Mouse (Mus musculus): ENCODE data around the gene Dnah5. TPM values are rescaled to one million over a fixed set of nuclear protein-coding genes. Genes with fewer than 3 reads are reported as not detected.

Gene Dnah5
- total and polyA plus RNA-seq, 3 experiments: 0.03 to 0.18 TPM; not detected in 1

DNA sequence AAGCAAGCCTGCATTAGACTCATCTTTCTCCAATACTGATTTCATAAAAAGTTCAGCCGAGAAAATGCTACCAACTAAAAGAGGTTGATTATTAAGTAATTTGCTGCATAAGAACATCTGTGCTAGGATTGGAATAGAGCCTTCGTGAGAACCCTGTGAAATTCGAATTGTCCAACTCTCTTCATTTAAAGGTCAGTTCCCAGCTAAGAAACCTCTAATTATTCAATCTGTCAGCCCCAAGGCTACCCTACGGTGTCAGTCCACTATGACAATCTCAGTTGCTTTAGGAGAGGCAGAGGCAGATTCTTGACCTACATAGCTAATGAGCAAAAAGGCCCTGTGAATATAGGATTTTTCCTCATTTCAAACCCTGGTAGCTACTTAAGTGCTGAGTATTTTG lies 191.9 kb downstream of the Dnah5 start:
- TF ChIP-seq POLR2A (IDR thresholded peaks at IDR 0.05; ENCODE audit: insufficient read depth, low read depth, low read length) (no peak), EP300 (IDR thresholded peaks at IDR 0.05; ENCODE audit: insufficient read depth, low read depth, low read length) (no peak), CTCF (IDR thresholded peaks at IDR 0.05) (no peak)
- 67% methylated on average over 4 of the region's 4 CpGs for WGBS
- H3K4me3 ChIP-seq: no peak overlapping the region
- H3K27ac ChIP-seq: no peak overlapping the region
- no peaks in the 10 kb centered on the region for H3K36me3 ChIP-seq (ENCODE audit: control insufficient read depth, insufficient read depth, low read length)
- no peaks in the 10 kb centered on the region for H3K27me3 ChIP-seq (ENCODE audit: control insufficient read depth, insufficient read depth, low read length)
- H3K4me1 ChIP-seq (ENCODE audit: control insufficient read depth, insufficient read depth, low read length): no peaks in the 10 kb centered on the region
- H3K9ac ChIP-seq (ENCODE audit: low read depth, low read length): no peak overlapping the region
- intact Hi-C loops (cut with DNase I): no loop called here
- H3K79me2 ChIP-seq (replicated peaks; ENCODE audit: control insufficient read depth, insufficient read depth, low read length): no peaks in the 10 kb centered on the region
- DNase-seq: no peak

DNA sequence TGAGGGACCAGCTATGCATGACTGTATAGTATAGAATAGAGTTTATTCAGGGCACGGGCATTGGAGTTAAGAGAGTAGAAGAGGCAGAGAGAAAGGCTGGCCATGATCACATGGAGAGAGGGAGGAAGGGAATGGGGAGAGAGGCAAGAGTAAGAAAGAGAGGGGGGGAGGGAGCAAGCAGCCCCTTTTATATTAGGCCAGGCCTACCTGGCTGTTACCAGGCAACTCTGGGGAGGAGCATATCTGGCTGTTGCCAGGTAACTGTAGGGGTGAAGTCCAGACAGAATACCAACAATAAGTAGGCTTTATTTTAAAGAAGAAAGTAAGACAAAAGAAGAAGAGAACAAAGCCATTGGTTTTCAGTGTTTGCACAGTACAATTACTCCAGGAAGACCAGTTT lies 194.9 kb downstream of the Dnah5 start:
- 71% methylated on average over 1 of the region's 1 CpGs for WGBS
- intact Hi-C loops (cut with DNase I): no loop called here

GRCm38 (mm10) chr15:28399258-28399657 lies 195.7 kb downstream of the Dnah5 start:
- no peak for TF ChIP-seq POLR2A (IDR thresholded peaks at IDR 0.05; ENCODE audit: insufficient read depth, low read depth, low read length)
- intact Hi-C loops (cut with DNase I): no loop called here
- Histone ChIP-seq H3K4me1 (ENCODE audit: control insufficient read depth, insufficient read depth, low read length) (no peaks in the 10 kb centered on the region), H3K79me2 (replicated peaks; ENCODE audit: control insufficient read depth, insufficient read depth, low read length) (no peaks in the 10 kb centered on the region), H3K27ac (no peak overlapping the region), H3K9ac (ENCODE audit: low read depth, low read length) (no peak overlapping the region), H3K4me3 (no peak overlapping the region), H3K36me3 (ENCODE audit: control insufficient read depth, insufficient read depth, low read length) (no peaks in the 10 kb centered on the region), H3K27me3 (ENCODE audit: control insufficient read depth, insufficient read depth, low read length) (no peaks in the 10 kb centered on the region)
- 87% methylated on average over 8 of the region's 8 CpGs for WGBS
- DNase-seq: no peak

More for the DNA sequence above, 194.9 kb downstream of the Dnah5 start:
- TF ChIP-seq EP300 (IDR thresholded peaks at IDR 0.05; ENCODE audit: insufficient read depth, low read depth, low read length) (no peak), POLR2A (IDR thresholded peaks at IDR 0.05; ENCODE audit: insufficient read depth, low read depth, low read length) (no peak), CTCF (IDR thresholded peaks at IDR 0.05) (no peak)
- Histone ChIP-seq H3K27ac (no peak overlapping the region), H3K27me3 (ENCODE audit: control insufficient read depth, insufficient read depth, low read length) (no peaks in the 10 kb centered on the region), H3K4me1 (ENCODE audit: control insufficient read depth, insufficient read depth, low read length) (no peaks in the 10 kb centered on the region), H3K9ac (ENCODE audit: low read depth, low read length) (no peak overlapping the region), H3K4me3 (no peak overlapping the region), H3K79me2 (replicated peaks; ENCODE audit: control insufficient read depth, insufficient read depth, low read length) (no peaks in the 10 kb centered on the region), H3K36me3 (ENCODE audit: control insufficient read depth, insufficient read depth, low read length) (no peaks in the 10 kb centered on the region)
- no peak for DNase-seq

DNA sequence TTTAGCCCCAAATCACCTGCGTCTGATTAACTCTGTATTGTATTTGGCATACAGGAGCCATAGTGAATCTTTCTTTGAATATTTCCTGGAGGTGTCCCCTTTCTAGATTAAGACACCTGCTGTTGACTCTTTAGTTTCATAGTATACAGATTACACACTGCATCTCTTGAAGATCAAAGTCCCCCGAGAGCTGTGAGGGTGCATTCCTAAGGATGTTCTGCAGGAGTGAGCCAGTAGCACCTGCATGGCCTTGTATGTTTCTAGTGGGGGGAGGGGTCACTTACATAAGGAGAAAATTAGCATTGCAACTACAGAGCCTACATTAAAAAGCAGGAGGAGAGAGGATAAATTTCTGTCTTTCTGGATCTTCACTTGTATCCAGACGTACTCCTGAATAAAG lies 201.1 kb downstream of the Dnah5 start:
- Histone ChIP-seq H3K4me1 (ENCODE audit: control insufficient read depth, insufficient read depth, low read length) (no peaks in the 10 kb centered on the region), H3K27me3 (ENCODE audit: control insufficient read depth, insufficient read depth, low read length) (no peaks in the 10 kb centered on the region), H3K4me3 (no peak overlapping the region), H3K79me2 (replicated peaks; ENCODE audit: control insufficient read depth, insufficient read depth, low read length) (no peaks in the 10 kb centered on the region), H3K27ac (no peak overlapping the region), H3K36me3 (ENCODE audit: control insufficient read depth, insufficient read depth, low read length) (no peaks in the 10 kb centered on the region), H3K9ac (ENCODE audit: low read depth, low read length) (no peak overlapping the region)
- 84% methylated on average over 3 of the region's 3 CpGs for WGBS
- no peak for DNase-seq
- intact Hi-C loops (cut with DNase I): no loop called here
- TF ChIP-seq POLR2A (IDR thresholded peaks at IDR 0.05; ENCODE audit: insufficient read depth, low read depth, low read length) (no peak), EP300 (IDR thresholded peaks at IDR 0.05; ENCODE audit: insufficient read depth, low read depth, low read length) (no peak), CTCF (IDR thresholded peaks at IDR 0.05) (no peak)

- WGBS: 43% methylated on average over 2 of the region's 2 CpGs
- H3K4me1 ChIP-seq (ENCODE audit: control insufficient read depth, insufficient read depth, low read length): no peaks in the 10 kb centered on the region
- no peak overlapping the region for H3K9ac ChIP-seq (ENCODE audit: low read depth, low read length)
Measured at GRCm38 (mm10) chr15:28405136-28405535, 201.6 kb downstream of the Dnah5 start.

DNA sequence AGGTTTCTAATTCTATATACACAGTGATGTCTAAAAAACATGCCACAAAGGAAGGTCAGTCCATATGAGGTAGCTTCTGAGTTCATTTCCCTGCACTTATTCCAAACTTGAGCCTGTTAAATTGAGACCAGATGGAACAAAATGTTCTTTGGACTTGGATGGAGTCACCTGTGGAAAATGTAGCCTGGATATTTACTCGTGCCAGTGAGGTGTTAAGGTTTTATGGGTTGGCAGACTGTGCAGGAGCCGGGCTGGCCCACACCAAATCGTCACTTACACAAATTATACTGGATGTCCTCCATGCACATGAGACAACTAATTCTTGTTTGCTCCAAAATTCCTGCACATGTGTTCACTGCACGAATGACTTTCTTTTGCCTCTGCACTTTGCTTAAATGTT lies 236.2 kb downstream of the Dnah5 start:
- DNase-seq: no peak
- Histone ChIP-seq H3K36me3 (ENCODE audit: control insufficient read depth, insufficient read depth, low read length) (no peaks in the 10 kb centered on the region), H3K79me2 (replicated peaks; ENCODE audit: control insufficient read depth, insufficient read depth, low read length) (no peaks in the 10 kb centered on the region), H3K4me1 (ENCODE audit: control insufficient read depth, insufficient read depth, low read length) (no peaks in the 10 kb centered on the region), H3K9ac (ENCODE audit: low read depth, low read length) (no peak overlapping the region), H3K27ac (no peak overlapping the region), H3K27me3 (ENCODE audit: control insufficient read depth, insufficient read depth, low read length) (no peaks in the 10 kb centered on the region), H3K4me3 (no peak overlapping the region)
- intact Hi-C loops (cut with DNase I): no loop called here
- WGBS: 73% methylated on average over 4 of the region's 4 CpGs
- TF ChIP-seq POLR2A (IDR thresholded peaks at IDR 0.05; ENCODE audit: insufficient read depth, low read depth, low read length): no peak
- TF ChIP-seq EP300 (IDR thresholded peaks at IDR 0.05; ENCODE audit: insufficient read depth, low read depth, low read length): no peak
- no peak for TF ChIP-seq CTCF (IDR thresholded peaks at IDR 0.05)

More at GRCm38 (mm10) chr15:28405136-28405535, 201.6 kb downstream of the Dnah5 start:
- Histone ChIP-seq H3K27ac (no peak overlapping the region), H3K4me3 (no peak overlapping the region), H3K36me3 (ENCODE audit: control insufficient read depth, insufficient read depth, low read length) (no peaks in the 10 kb centered on the region), H3K27me3 (ENCODE audit: control insufficient read depth, insufficient read depth, low read length) (no peaks in the 10 kb centered on the region), H3K79me2 (replicated peaks; ENCODE audit: control insufficient read depth, insufficient read depth, low read length) (no peaks in the 10 kb centered on the region)
- DNase-seq: no peak
- intact Hi-C loops (cut with DNase I): no loop called here
- TF ChIP-seq CTCF (IDR thresholded peaks at IDR 0.05) (no peak), EP300 (IDR thresholded peaks at IDR 0.05; ENCODE audit: insufficient read depth, low read depth, low read length) (no peak), POLR2A (IDR thresholded peaks at IDR 0.05; ENCODE audit: insufficient read depth, low read depth, low read length) (no peak)
